Mouse (Mus musculus): Measurements from ENCODE around the gene Chml. TPM values are rescaled to one million over a fixed set of nuclear protein-coding genes. Genes with fewer than 3 reads are reported as not detected.

Gene Chml
- polyA plus RNA-seq, 1 experiment from 2014 or later = 3.7 TPM

DNA sequence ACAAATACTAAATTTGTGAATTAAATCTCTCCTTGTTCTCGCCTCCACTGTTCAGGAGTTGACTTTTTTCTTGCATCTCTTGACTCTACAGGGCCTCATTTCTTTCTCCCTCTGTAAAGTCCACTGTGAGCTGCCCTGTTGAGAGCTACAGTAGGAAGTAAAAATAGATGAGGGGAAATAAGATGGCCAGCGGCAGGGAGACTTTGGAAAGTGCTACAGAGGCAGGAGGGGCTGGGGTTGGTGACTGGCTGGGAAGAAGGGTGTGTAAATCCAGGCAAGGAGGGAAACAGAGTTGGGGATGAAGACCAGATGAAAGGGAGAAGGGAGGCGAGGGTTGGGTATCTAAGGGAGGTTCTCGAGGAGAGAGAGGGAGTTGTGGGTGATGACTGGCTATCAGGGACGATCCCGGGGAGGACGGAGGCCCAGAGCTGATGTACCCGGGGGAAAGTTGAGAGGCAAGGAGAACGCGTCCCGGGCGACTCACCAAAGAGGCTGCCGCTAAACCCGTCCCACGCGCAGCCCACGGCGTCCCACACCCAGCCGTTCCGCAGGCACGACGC, 935 bp downstream of the Chml start:
- peak overlapping the region; percentile 75 for H3K4me3 ChIP-seq
- H3K27me3 ChIP-seq (replicated peaks) = no peaks in the 10 kb centered on the region
- peak overlapping the region; percentile 92 for H3K27ac ChIP-seq
- H3K36me3 ChIP-seq (replicated peaks) = peaks cover 11% of the 10 kb centered on the region; the same call in 1 of the 2 replicates
- no peaks in the 10 kb centered on the region for H3K9me3 ChIP-seq
- H3K4me2 ChIP-seq = peak overlapping the region; percentile 86
- WGBS = under 1% methylated on average over 22 of the region's 22 CpGs
- peaks cover 30% of the 10 kb centered on the region for H3K4me1 ChIP-seq
- ATAC-seq (replicated peaks) = no peak; the same call in 1 of the 2 replicates
- peak overlapping the region; percentile 91 for H3K9ac ChIP-seq

DNA sequence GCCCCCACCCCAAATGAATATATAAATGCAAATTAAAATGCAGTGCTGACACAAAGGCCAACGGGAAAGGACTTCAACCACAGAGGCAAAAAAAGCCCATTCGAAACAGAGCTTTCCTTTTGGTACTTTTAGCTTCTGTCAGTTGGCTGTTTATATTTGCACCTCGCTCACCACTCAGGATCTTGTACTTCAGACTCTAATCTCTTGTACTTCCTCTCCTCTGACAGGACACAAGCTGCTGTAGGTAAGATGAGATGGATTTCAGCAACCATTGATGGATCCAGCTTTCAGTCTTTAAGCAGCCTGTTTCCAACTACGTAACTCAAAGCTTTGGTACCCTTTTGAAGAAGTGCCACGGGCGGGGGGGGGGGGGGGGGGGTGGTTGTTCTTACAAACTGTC, 11.7 kb downstream of the Chml start:
- Histone ChIP-seq H3K9ac (no peak overlapping the region), H3K4me2 (no peak overlapping the region), H3K4me1 (0 out of 2 replicates have a peak, but pooled peaks cover 3% of the 10 kb centered on the region), H3K27me3 (replicated peaks) (no peaks in the 10 kb centered on the region), H3K9me3 (no peaks in the 10 kb centered on the region), H3K27ac (no peak overlapping the region), H3K4me3 (no peak overlapping the region), H3K36me3 (replicated peaks) (no peaks in the 10 kb centered on the region)
- no peak for ATAC-seq (replicated peaks)
- 86% methylated on average over 6 of the region's 6 CpGs for WGBS

DNA sequence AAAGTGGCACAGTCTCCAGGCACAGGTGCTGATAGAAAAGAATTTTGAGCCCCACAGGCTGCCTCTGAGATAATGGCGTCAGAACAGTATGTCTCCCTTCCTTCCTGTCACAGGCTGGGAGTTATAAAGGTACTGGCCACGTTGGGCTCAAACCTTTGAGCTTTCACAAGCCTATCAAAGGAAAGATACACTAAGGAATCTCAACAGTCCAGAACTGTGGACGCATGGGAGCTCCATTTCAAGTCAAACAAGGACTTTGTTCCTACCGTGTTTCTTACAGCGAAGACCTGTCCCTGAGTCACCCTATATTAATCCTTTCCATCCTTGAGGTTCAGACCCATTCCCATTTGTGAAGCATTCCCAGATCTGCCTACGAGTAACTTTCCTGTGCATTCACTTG, 15.2 kb downstream of the Chml start:
- H3K9ac ChIP-seq = no peak overlapping the region
- WGBS = 84% methylated on average over 6 of the region's 6 CpGs
- H3K9me3 ChIP-seq = no peaks in the 10 kb centered on the region
- ATAC-seq (replicated peaks) = no peak
- no peak overlapping the region for H3K4me2 ChIP-seq
- no peak overlapping the region for H3K27ac ChIP-seq
- no peak overlapping the region for H3K4me3 ChIP-seq
- 0 out of 2 replicates have a peak, but pooled peaks cover 3% of the 10 kb centered on the region for H3K4me1 ChIP-seq
- no peaks in the 10 kb centered on the region for H3K27me3 ChIP-seq (replicated peaks)
- H3K36me3 ChIP-seq (replicated peaks) = no peaks in the 10 kb centered on the region

DNA sequence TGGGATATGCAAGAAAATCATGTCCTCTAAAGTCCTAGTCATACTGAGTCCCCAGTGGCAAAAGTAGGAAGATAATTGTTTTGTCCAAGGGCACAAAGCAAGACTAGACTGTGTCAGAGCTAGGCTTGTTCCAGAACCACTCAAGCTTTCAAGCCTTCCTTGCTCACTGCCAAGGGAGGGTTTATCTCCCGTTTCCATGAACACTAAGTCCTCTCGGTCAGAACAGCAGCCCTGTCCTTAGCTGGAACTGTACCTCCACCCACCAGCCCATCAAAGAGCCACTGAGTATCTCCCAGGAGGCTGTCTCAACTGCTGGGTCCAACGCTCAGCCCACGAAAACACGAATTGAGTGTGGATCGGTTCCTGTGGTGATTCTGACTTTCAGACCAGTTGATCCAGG, 17.6 kb downstream of the Chml start:
- Histone ChIP-seq H3K4me2 (no peak overlapping the region), H3K9me3 (no peaks in the 10 kb centered on the region), H3K27me3 (replicated peaks) (no peaks in the 10 kb centered on the region), H3K9ac (no peak overlapping the region), H3K36me3 (replicated peaks) (no peaks in the 10 kb centered on the region), H3K4me1 (0 out of 2 replicates have a peak, but pooled peaks cover 3% of the 10 kb centered on the region), H3K27ac (no peak overlapping the region), H3K4me3 (no peak overlapping the region)
- no peak for ATAC-seq (replicated peaks)
- WGBS = 87% methylated on average over 6 of the region's 6 CpGs

DNA sequence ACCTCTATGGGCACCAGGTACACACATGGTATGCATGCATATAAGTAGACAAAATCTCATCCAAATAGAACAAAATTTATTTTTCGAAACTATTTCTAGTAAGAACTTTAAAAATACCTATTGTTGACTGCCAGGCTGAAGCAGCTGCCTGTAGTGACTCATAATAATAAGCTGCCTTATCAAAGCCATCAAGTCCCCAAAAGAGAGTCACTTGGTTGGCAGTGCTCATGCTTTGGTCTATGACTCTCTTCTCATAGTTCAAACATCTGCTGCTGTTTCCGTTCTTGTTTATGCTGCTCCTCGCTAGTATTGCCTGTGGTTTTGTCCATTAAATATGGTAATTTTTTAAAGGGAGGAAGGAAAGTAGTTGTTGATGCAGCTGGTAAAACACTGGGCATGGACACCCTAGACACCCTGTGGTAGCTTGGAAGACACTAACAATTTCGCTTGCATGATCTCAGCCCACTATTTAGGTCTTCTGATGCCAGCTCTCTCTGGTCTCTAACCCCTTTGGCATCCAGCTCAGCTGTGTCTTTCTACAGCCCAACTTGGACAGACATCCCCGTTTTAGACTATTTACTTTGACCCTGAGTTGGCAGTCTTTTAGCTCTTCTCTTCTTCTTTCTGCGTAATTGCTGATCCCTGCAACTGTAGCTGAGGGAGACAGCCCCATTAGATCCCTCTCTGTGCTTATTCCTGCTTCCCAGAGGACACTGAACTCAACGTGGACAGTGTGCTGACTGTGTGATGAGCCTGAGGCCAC, 19.0 kb downstream of the Chml start:
- H3K4me3 ChIP-seq = no peak overlapping the region
- H3K27me3 ChIP-seq (replicated peaks) = no peaks in the 10 kb centered on the region
- H3K36me3 ChIP-seq (replicated peaks) = no peaks in the 10 kb centered on the region
- WGBS = 90% methylated on average over 7 of the region's 7 CpGs
- no peak overlapping the region for H3K4me2 ChIP-seq
- no peak overlapping the region for H3K9ac ChIP-seq
- no peak for ATAC-seq (replicated peaks)
- H3K27ac ChIP-seq = no peak overlapping the region
- no peaks in the 10 kb centered on the region for H3K9me3 ChIP-seq
- H3K4me1 ChIP-seq = no peaks in the 10 kb centered on the region

DNA sequence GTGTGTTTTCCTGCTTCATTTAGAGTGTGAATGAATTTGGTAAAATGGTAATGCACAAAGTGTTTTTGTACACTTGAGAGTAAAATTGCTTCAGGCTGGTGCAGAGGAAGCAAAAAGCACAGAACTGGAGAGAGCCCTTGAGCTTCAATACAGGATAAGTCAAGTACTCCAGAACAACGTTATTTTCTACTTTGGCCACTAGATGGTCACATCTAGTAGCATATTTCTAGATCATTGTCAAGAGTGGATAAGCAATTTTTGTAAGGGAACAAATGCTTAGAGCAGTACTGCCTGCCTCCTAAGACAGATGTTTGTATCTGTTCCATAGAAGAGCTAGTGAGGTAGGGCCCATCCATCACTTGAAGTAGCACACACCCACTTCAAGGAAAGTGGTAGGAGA, 21.1 kb downstream of the Chml start:
- 38% methylated on average over 1 of the region's 1 CpGs for WGBS
- no peaks in the 10 kb centered on the region for H3K9me3 ChIP-seq

DNA sequence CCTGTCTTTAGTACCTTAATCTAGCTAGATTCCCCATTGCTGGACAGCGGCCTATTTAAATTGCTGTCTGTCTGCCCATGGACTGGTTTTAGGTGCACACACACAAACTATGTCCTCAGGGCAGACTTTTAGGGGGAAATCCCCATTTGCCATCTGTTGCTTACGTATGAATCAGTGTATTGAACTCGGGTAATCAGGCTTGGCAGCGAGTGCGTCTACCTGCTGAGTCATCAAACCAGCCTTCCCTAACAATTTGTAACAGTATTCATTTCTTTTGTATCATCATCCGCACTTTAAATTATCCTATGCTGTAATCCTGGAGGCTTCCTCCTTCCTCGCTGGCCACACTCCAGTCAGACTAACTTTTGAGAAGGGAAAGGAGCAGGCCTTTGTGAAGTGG, 22.7 kb downstream of the Chml start:
- H3K27ac ChIP-seq = no peak overlapping the region
- no peak overlapping the region for H3K9ac ChIP-seq
- ATAC-seq (replicated peaks) = no peak
- no peaks in the 10 kb centered on the region for H3K36me3 ChIP-seq (replicated peaks)
- H3K4me2 ChIP-seq = no peak overlapping the region
- WGBS = 65% methylated on average over 7 of the region's 7 CpGs
- no peaks in the 10 kb centered on the region for H3K9me3 ChIP-seq
- H3K4me3 ChIP-seq = no peak overlapping the region
- no peaks in the 10 kb centered on the region for H3K4me1 ChIP-seq
- H3K27me3 ChIP-seq (replicated peaks) = no peaks in the 10 kb centered on the region

More for the DNA sequence above, 21.1 kb downstream of the Chml start:
- Histone ChIP-seq H3K9ac (no peak overlapping the region), H3K36me3 (replicated peaks) (no peaks in the 10 kb centered on the region), H3K4me3 (no peak overlapping the region), H3K4me2 (no peak overlapping the region), H3K4me1 (no peaks in the 10 kb centered on the region), H3K27me3 (replicated peaks) (no peaks in the 10 kb centered on the region), H3K27ac (no peak overlapping the region)
- no peak for ATAC-seq (replicated peaks)

DNA sequence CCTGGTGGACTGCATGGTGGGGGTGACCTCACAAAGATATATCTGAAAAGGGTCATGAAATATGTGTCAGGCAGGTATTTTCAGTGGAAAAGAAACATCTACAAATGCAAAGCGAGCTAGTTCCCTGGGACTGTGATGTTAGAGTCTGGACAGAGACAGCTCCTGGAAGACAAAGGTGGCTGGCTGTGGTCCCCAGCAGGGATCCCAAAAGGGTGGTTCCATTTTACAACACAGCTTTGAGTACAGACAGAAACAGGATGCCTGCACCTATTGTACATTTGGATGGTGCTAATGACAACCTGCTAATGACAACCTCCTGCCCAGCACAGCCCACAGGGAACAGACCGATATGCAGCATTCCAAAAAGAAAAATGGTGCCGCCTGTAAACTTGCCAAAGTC, 23.2 kb downstream of the Chml start:
- no peaks in the 10 kb centered on the region for H3K4me1 ChIP-seq
- H3K27me3 ChIP-seq (replicated peaks) = no peaks in the 10 kb centered on the region
- no peaks in the 10 kb centered on the region for H3K9me3 ChIP-seq
- H3K4me3 ChIP-seq = no peak overlapping the region
- no peak overlapping the region for H3K27ac ChIP-seq
- no peaks in the 10 kb centered on the region for H3K36me3 ChIP-seq (replicated peaks)
- WGBS = 91% methylated on average over 3 of the region's 3 CpGs
- no peak overlapping the region for H3K4me2 ChIP-seq
- no peak for ATAC-seq (replicated peaks)
- H3K9ac ChIP-seq = no peak overlapping the region

DNA sequence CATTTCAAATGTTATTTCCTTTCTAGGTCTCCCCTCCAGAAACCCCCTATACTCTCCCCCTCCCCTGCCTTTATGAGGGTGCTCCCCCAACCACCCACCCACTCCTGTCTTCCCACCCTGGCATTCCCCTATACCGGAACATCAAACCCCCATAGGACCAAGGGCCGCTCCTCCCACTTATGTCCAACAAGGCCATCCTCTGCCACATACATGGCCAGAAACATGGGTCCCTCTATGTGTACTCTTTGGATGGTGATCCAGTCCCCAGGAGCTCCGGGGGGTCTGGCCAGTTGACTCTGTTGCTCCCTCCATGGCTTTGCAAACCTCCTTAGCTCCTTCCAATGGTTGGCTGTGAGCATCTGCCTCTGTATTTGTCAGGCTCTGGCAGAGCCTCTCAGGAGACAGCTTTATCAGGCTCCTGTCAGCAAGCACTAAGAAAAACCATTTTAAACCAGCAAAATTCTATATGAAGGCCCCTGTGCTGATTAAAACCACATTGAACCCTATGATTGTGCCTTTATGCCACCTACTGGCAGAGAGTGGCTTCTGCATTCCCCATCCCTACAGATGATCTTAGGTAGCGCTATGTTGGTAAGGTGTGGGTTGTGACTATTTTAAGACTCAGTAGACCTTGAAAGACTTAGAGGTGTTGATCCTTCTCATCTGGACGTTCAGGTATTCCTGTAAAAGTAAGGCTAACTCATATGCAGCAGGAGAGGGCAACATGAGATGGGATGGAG, 23.9 kb downstream of the Chml start:
- no peak overlapping the region for H3K4me3 ChIP-seq
- peak; percentile 72 for ATAC-seq (replicated peaks)
- H3K4me2 ChIP-seq = no peak overlapping the region
- no peak overlapping the region for H3K27ac ChIP-seq
- no peaks in the 10 kb centered on the region for H3K4me1 ChIP-seq
- no peaks in the 10 kb centered on the region for H3K9me3 ChIP-seq
- H3K9ac ChIP-seq = no peak overlapping the region
- 83% methylated on average over 5 of the region's 5 CpGs for WGBS
- no peaks in the 10 kb centered on the region for H3K27me3 ChIP-seq (replicated peaks)
- H3K36me3 ChIP-seq (replicated peaks) = no peaks in the 10 kb centered on the region

DNA sequence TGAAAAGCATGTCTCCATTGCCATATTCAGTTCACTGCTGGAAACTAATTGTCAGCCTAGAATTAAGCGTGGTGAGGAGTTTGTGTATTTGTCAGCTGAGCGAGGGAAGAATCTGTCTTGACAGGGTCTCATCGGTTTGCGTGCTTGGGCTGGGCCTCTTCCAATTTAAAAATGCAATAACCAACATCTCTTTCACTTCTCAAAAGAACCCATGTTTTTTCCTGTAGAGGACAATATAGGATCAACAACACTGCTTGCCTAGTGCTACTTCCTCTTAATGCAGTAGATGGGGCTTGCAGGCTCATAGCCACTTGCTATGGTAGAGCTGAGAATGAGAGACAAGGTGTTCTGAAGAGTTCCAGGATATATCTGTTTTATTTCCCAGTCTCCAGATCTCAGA, 32.8 kb downstream of the Chml start:
- Histone ChIP-seq H3K27ac (no peak overlapping the region), H3K36me3 (replicated peaks) (no peaks in the 10 kb centered on the region), H3K27me3 (replicated peaks) (no peaks in the 10 kb centered on the region), H3K4me2 (no peak overlapping the region), H3K9me3 (no peaks in the 10 kb centered on the region), H3K4me1 (no peaks in the 10 kb centered on the region), H3K9ac (no peak overlapping the region), H3K4me3 (no peak overlapping the region)
- ATAC-seq (replicated peaks) = no peak
- 92% methylated on average over 4 of the region's 4 CpGs for WGBS

DNA sequence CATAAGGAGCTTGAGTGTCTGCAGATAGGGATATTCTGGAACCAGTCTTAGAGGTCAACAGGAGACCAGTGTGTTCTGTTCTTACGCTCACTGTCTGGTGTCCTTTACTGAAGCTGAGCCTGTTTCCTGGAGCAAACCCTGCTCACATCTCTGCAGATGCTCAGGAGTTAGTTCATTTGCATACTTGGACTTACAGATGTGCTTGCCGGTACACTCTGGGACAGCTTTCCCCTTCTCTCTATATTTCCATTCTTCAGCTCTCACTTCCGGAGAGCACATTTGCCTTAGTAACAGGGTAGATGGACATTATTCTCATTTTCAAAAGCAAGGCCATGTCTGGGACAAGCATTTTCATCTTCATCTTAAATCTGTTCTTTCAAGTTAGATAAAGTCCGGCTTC, 44.1 kb downstream of the Chml start:
- no peak for ATAC-seq (replicated peaks)
- 97% methylated on average over 4 of the region's 4 CpGs for WGBS
- no peak overlapping the region for H3K4me2 ChIP-seq
- no peaks in the 10 kb centered on the region for H3K36me3 ChIP-seq (replicated peaks)
- H3K27ac ChIP-seq = no peak overlapping the region
- no peaks in the 10 kb centered on the region for H3K4me1 ChIP-seq
- H3K4me3 ChIP-seq = no peak overlapping the region
- H3K9me3 ChIP-seq = no peaks in the 10 kb centered on the region
- H3K27me3 ChIP-seq (replicated peaks) = no peaks in the 10 kb centered on the region
- H3K9ac ChIP-seq = no peak overlapping the region

DNA sequence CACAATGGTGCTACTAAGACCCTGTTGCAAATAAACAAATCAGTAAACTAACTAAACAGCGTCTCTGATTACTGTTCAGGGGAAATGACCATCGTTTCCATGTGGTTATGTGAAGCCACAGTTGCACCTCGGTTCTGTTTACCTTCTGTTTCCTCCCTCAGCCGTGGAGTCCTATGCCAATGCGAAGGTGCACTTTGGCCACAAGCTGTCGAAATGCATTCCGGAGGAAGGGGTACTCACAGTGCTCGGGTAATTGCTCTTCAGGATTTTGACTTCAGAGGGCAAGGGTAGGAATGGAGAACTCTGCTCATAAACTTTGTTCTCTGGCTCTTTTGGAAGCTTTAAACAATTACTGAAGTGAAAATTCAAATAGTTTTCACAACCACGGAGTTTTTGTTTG, 45.7 kb downstream of the Chml start:
- Histone ChIP-seq H3K4me1 (no peaks in the 10 kb centered on the region), H3K4me3 (no peak overlapping the region), H3K27me3 (replicated peaks) (no peaks in the 10 kb centered on the region), H3K36me3 (replicated peaks) (no peaks in the 10 kb centered on the region), H3K9me3 (no peaks in the 10 kb centered on the region), H3K4me2 (no peak overlapping the region), H3K27ac (no peak overlapping the region), H3K9ac (no peak overlapping the region)
- no peak for ATAC-seq (replicated peaks)
- WGBS = 81% methylated on average over 9 of the region's 9 CpGs
